Comparison of ENCODE assay signal across 20 mouse cellular contexts in genomic region chr3:24690162-24690915, GRCm38 (mm10).
DNase-seq lines count a peak whose midpoint lies in the region; ATAC-seq and TF ChIP-seq lines count a peak whose summit lies in the region.
"Had no signal": no experiment of that assay in that cellular context is flagged by ENCODE, and none has a peak within 500 bp of the region (broad histone marks: within the 10 kb centered on the region; RNA-seq: fewer than 3 reads in every experiment).

No protein-coding gene starts in this region.

- no peak overlapping the region for H3ac ChIP-seq in C2C12 (ENCODE audit: control insufficient read depth, insufficient read length, low read depth)

- H3K79me3 ChIP-seq in C2C12 (ENCODE audit: low read depth), result no peaks in the 10 kb centered on the region

- no peak for ATAC-seq in embryonic facial prominence, embryonic 14.5 days (ENCODE audit: low read depth)
- ATAC-seq in midbrain, postnatal 0 days (ENCODE audit: low FRiP score), result no peak
- ATAC-seq: CD4-positive, CD25-positive, alpha-beta regulatory T cell, adult 4 months; hindbrain, postnatal 0 days; intestine, postnatal 0 days had no signal

- H3K79me2 ChIP-seq in C2C12 (ENCODE audit: control insufficient read depth, insufficient read depth), result no peaks in the 10 kb centered on the region

- H3K4me1 ChIP-seq in embryonic facial prominence, embryonic 14.5 days (ENCODE audit: control insufficient read depth, insufficient read depth, low read length), result no peaks in the 10 kb centered on the region
- H3K4me1 ChIP-seq in embryonic facial prominence, embryonic 10.5 days, result no peaks in the 10 kb centered on the region
- no peaks in the 10 kb centered on the region for H3K4me1 ChIP-seq in midbrain, postnatal 0 days (ENCODE audit: insufficient read depth, low read length)
- H3K4me1 ChIP-seq: embryonic facial prominence, embryonic 13.5 days; heart, embryonic 15.5 days; midbrain, embryonic 10.5 days had no signal

- WGBS in embryonic facial prominence, embryonic 14.5 days, result 77% methylated on average over 2 of the region's 2 CpGs
- 90% methylated on average over 2 of the region's 2 CpGs for WGBS in embryonic facial prominence, embryonic 10.5 days
- 94% methylated on average over 2 of the region's 2 CpGs for WGBS in midbrain, postnatal 0 days

- H3K9me3 ChIP-seq in embryonic facial prominence, embryonic 14.5 days (ENCODE audit: control insufficient read depth, low read length), result no peaks in the 10 kb centered on the region
- H3K9me3 ChIP-seq in embryonic facial prominence, embryonic 10.5 days, result no peaks in the 10 kb centered on the region
- H3K9me3 ChIP-seq in midbrain, postnatal 0 days (ENCODE audit: low read length), result no peaks in the 10 kb centered on the region
- H3K9me3 ChIP-seq: embryonic facial prominence, embryonic 13.5 days; heart, embryonic 15.5 days; midbrain, embryonic 10.5 days had no signal

- H3K27ac ChIP-seq in embryonic facial prominence, embryonic 14.5 days (replicated peaks; ENCODE audit: low read depth, low read length), result no peak overlapping the region
- no peak overlapping the region for H3K27ac ChIP-seq in embryonic facial prominence, embryonic 10.5 days (replicated peaks)
- H3K27ac ChIP-seq in midbrain, postnatal 0 days (ENCODE audit: low read depth, low read length), result no peak overlapping the region
- H3K27ac ChIP-seq: embryonic facial prominence, embryonic 13.5 days; heart, embryonic 15.5 days; hindbrain, postnatal 0 days; left cerebral cortex, adult 2 months; midbrain, embryonic 10.5 days; stomach, postnatal 0 days had no signal

- no peak overlapping the region for H3K4me2 ChIP-seq in embryonic facial prominence, embryonic 14.5 days (ENCODE audit: low read depth, low read length)
- H3K4me2 ChIP-seq in midbrain, postnatal 0 days (ENCODE audit: low read depth, low read length, poor library complexity, severe bottlenecking), result no peak overlapping the region
- H3K4me2 ChIP-seq: embryonic facial prominence, embryonic 13.5 days; heart, embryonic 15.5 days had no signal

- peak; percentile 41 for DNase-seq in embryonic facial prominence, embryonic 14.5 days (ENCODE audit: low spot score)
- DNase-seq in embryonic facial prominence, embryonic 10.5 days (ENCODE audit: low spot score), result no peak
- peak; percentile 70 for DNase-seq in 3134 (ENCODE audit: extremely low read depth, insufficient read length, low spot score)
- peak; percentile 99 for DNase-seq in gonadal fat pad, adult 2 months (ENCODE audit: low read depth)
- no peak for DNase-seq in midbrain, postnatal 0 days (ENCODE audit: low spot score)
- no peak for DNase-seq in neural tube, embryonic 10.5 days (ENCODE audit: extremely low spot score, low spot score)
- DNase-seq in ovary, postnatal 36 days (ENCODE audit: low spot score), result no peak
- DNase-seq: heart, adult 18-20 months; layer of hippocampus, adult 9-11 months; left cerebral cortex, postnatal 4 days; liver had no signal

- H3K4me3 ChIP-seq in embryonic facial prominence, embryonic 14.5 days (ENCODE audit: low read depth, low read length), result no peak overlapping the region
- no peak overlapping the region for H3K4me3 ChIP-seq in embryonic facial prominence, embryonic 10.5 days
- H3K4me3 ChIP-seq in C2C12 (ENCODE audit: insufficient read depth, poor library complexity, severe bottlenecking), result no peak overlapping the region
- no peak overlapping the region for H3K4me3 ChIP-seq in midbrain, postnatal 0 days (ENCODE audit: low read depth, low read length)
- H3K4me3 ChIP-seq: embryonic facial prominence, embryonic 13.5 days; heart, embryonic 15.5 days; left cerebral cortex, adult 2 months; midbrain, embryonic 10.5 days had no signal

- no peak overlapping the region for H3K9ac ChIP-seq in embryonic facial prominence, embryonic 14.5 days (ENCODE audit: low read depth, low read length)
- H3K9ac ChIP-seq in midbrain, postnatal 0 days (replicated peaks; ENCODE audit: low read length, poor library complexity, severe bottlenecking), result no peak overlapping the region
- H3K9ac ChIP-seq: embryonic facial prominence, embryonic 13.5 days; heart, embryonic 15.5 days had no signal

- no peaks in the 10 kb centered on the region for H3K27me3 ChIP-seq in embryonic facial prominence, embryonic 14.5 days (replicated peaks; ENCODE audit: control insufficient read depth, insufficient read depth, low read length)
- H3K27me3 ChIP-seq in embryonic facial prominence, embryonic 10.5 days (replicated peaks; ENCODE audit: low read depth, poor library complexity, severe bottlenecking), result no peaks in the 10 kb centered on the region
- H3K27me3 ChIP-seq in C2C12 (ENCODE audit: control insufficient read depth, insufficient read depth, insufficient read length), result no peaks in the 10 kb centered on the region
- no peaks in the 10 kb centered on the region for H3K27me3 ChIP-seq in midbrain, postnatal 0 days (ENCODE audit: insufficient read depth, low read length)
- H3K27me3 ChIP-seq: embryonic facial prominence, embryonic 13.5 days; heart, embryonic 15.5 days had no signal

- H3K36me3 ChIP-seq in embryonic facial prominence, embryonic 14.5 days (ENCODE audit: control insufficient read depth, insufficient read depth, low read length), result no peaks in the 10 kb centered on the region
- no peaks in the 10 kb centered on the region for H3K36me3 ChIP-seq in embryonic facial prominence, embryonic 10.5 days (replicated peaks)
- H3K36me3 ChIP-seq in C2C12 (ENCODE audit: control insufficient read depth, insufficient read depth), result no peaks in the 10 kb centered on the region
- no peaks in the 10 kb centered on the region for H3K36me3 ChIP-seq in midbrain, postnatal 0 days (ENCODE audit: insufficient read depth, low read length)
- H3K36me3 ChIP-seq: embryonic facial prominence, embryonic 13.5 days; heart, embryonic 15.5 days; midbrain, embryonic 10.5 days had no signal

- no peak for TF ChIP-seq CTCF in C2C12 (IDR thresholded peaks at IDR 0.05; ENCODE audit: control insufficient read depth, insufficient read depth, insufficient read length)
- no peak for TF ChIP-seq CTCF in midbrain, postnatal 0 days (IDR thresholded peaks at IDR 0.05)

TF ChIP-seq in C2C12, 6 proteins besides CTCF, POLR2A, EP300 and RAD21:
- TF ChIP-seq CEBPB (IDR thresholded peaks at IDR 0.05; ENCODE audit: low read depth), result peak; percentile 26
- no peak for TF ChIP-seq MYOD1 (IDR thresholded peaks at IDR 0.05; ENCODE audit: control insufficient read depth, insufficient read length, low read depth)

Comparison
In these comparisons a context has a peak if more than half of its experiments do, and no peak if none do; other contexts are left out.
1. DNase-seq: peak in embryonic facial prominence, embryonic 14.5 days (single experiment), 3134 (single experiment) and gonadal fat pad, adult 2 months (single experiment); none in embryonic facial prominence, embryonic 10.5 days (single experiment), midbrain, postnatal 0 days (single experiment), neural tube, embryonic 10.5 days (single experiment) and ovary, postnatal 36 days (single experiment).